Mouse (Mus musculus) heart, embryonic 15.5 days (tissue): ENCODE data around the gene Mmp3. TPM values are rescaled to one million over a fixed set of nuclear protein-coding genes. Genes with fewer than 3 reads are reported as not detected.
"Not testable (repeated sequence)": the region's sequence is repeated elsewhere in the genome, so short reads cannot be mapped to it uniquely, and the experiment has no call there.

Source experiments
- ATAC-seq: fragments of 200-750 bp; cut with Nextera tagmentation; replicated peaks from 2 replicates; pipeline ENCODE4 v1.8.0; 2017; ENCODE audit warnings: low read depth, moderate TSS enrichment; ENCODE audit not compliant: insufficient number of reproducible peaks, insufficient read depth, low FRiP score
- H3K27ac ChIP-seq: fragments of 300-500 bp; sonication (generic); 2 replicates; pipeline ENCODE4 v1.5.1; 2015; ENCODE audit warnings: mild to moderate bottlenecking, inconsistent platforms
- H3K27me3 ChIP-seq: fragments of 300-500 bp; sonication (generic); 2 replicates; pipeline ENCODE4 v1.6.1; 2015; ENCODE audit warnings: inconsistent platforms
- H3K36me3 ChIP-seq: fragments of 300-500 bp; sonication (generic); 2 replicates; pipeline ENCODE4 v1.6.1; 2015; ENCODE audit warnings: mild to moderate bottlenecking, inconsistent platforms
- H3K4me1 ChIP-seq: fragments of 300-500 bp; sonication (generic); replicated peaks from 2 replicates; pipeline ENCODE4 v1.6.1; 2015; ENCODE audit warnings: inconsistent platforms
- H3K4me2 ChIP-seq: fragments of 300-500 bp; sonication (generic); 2 replicates; pipeline ENCODE4 v1.6.1; 2015; ENCODE audit warnings: inconsistent platforms, mild to moderate bottlenecking, moderate library complexity
- H3K4me3 ChIP-seq: fragments of 300-500 bp; sonication (generic); 2 replicates; pipeline ENCODE4 v1.5.1; 2015; ENCODE audit warnings: mild to moderate bottlenecking, inconsistent platforms
- H3K9ac ChIP-seq: fragments of 300-500 bp; sonication (generic); 2 replicates; pipeline ENCODE4 v1.6.1; 2015; ENCODE audit warnings: mild to moderate bottlenecking, inconsistent platforms
- H3K9me3 ChIP-seq: fragments of 300-500 bp; sonication (generic); replicated peaks from 2 replicates; pipeline ENCODE4 v1.6.1; 2016; ENCODE audit warnings: inconsistent platforms
- WGBS: fragments of 180-500 bp; shearing (Covaris S2); methylation state at CpG from one replicate; pipeline ENCODE4 v1.1.7; 2015; ENCODE audit warnings: mixed read lengths; 5-methylcytosine and 5-hydroxymethylcytosine counted together
- polyA plus RNA-seq: library from polyadenylated mRNA; unstranded; fragments of >200 nt; fragmentation: Nextera tagmentation; extraction: Ambion mirVana; gene quantifications from 2 replicates; pipeline ENCODE4 v1.2.1, GENCODE M21; 2015

The Mmp3 gene
- not detected in 2 replicates for polyA plus RNA-seq

- 83% methylated on average over 2 of the region's 2 CpGs for WGBS
Observed at GRCm38 (mm10) chr9:7445522-7445921, at the start of gene Mmp3. Gene Mmp3 (plus strand): TSS chr9:7445822.

GRCm38 (mm10) chr9:7396556-7396955 lies 49.1 kb upstream of the Mmp3 start:
- not testable (repeated sequence) for H3K9me3 ChIP-seq, H3K36me3 ChIP-seq, H3K4me1 ChIP-seq, H3K9ac ChIP-seq, H3K27me3 ChIP-seq, H3K4me2 ChIP-seq, H3K4me3 ChIP-seq, ATAC-seq, H3K27ac ChIP-seq
- WGBS = 76% methylated on average over 8 of the region's 8 CpGs

More at GRCm38 (mm10) chr9:7445522-7445921, at the start of gene Mmp3:
- no peak for ATAC-seq
- Histone ChIP-seq H3K4me2 (no peak within 1 kb of the TSS), H3K27me3 (no peaks in the 10 kb centered on the region), H3K4me3 (no peak within 1 kb of the TSS), H3K9ac (no peak within 1 kb of the TSS), H3K36me3 (no peaks in the 10 kb centered on the region), H3K27ac (no peak within 1 kb of the TSS), H3K4me1 (no peaks in the 10 kb centered on the region), H3K9me3 (no peaks in the 10 kb centered on the region)

DNA sequence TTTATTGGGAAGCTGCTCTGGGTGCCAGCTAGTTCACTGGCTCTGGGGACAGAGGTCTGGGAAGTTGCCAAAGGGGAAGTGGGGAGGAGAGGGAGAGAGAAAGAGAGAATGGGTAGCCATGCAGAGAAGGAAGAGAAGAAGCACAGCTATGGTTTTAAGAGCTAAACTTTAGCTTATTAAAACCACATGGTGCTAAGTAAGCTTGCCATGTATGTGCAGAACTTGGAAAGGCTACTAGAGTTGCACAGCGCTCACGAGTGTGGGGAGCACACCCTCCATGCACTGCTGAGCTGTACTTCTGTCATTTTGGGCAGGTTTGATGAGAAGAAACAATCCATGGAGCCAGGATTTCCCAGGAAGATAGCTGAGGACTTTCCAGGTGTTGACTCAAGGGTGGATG lies 7.7 kb downstream of the Mmp3 start:
- 88% methylated on average over 2 of the region's 2 CpGs for WGBS
- no peak overlapping the region for H3K4me2 ChIP-seq
- no peak overlapping the region for H3K9ac ChIP-seq
- H3K36me3 ChIP-seq = no peaks in the 10 kb centered on the region
- H3K9me3 ChIP-seq = no peaks in the 10 kb centered on the region
- no peak overlapping the region for H3K4me3 ChIP-seq
- no peak for ATAC-seq
- no peaks in the 10 kb centered on the region for H3K27me3 ChIP-seq
- H3K27ac ChIP-seq = no peak overlapping the region
- no peaks in the 10 kb centered on the region for H3K4me1 ChIP-seq

GRCm38 (mm10) chr9:7470262-7470661 lies 24.6 kb downstream of the Mmp3 start:
- Histone ChIP-seq H3K27me3 (no peaks in the 10 kb centered on the region), H3K4me1 (no peaks in the 10 kb centered on the region), H3K9me3 (no peaks in the 10 kb centered on the region), H3K4me2 (no peak overlapping the region), H3K4me3 (no peak overlapping the region), H3K27ac (no peak overlapping the region), H3K36me3 (no peaks in the 10 kb centered on the region), H3K9ac (no peak overlapping the region)
- 90% methylated on average over 1 of the region's 1 CpGs for WGBS
- no peak for ATAC-seq

GRCm38 (mm10) chr9:7483684-7484394 lies 38.2 kb downstream of the Mmp3 start:
- Histone ChIP-seq H3K4me3 (no peak overlapping the region), H3K9me3 (no peaks in the 10 kb centered on the region), H3K36me3 (no peaks in the 10 kb centered on the region), H3K27ac (no peak overlapping the region), H3K4me2 (no peak overlapping the region), H3K4me1 (no peaks in the 10 kb centered on the region), H3K27me3 (no peaks in the 10 kb centered on the region), H3K9ac (no peak overlapping the region)
- no peak for ATAC-seq
- WGBS = 67% methylated on average over 5 of the region's 5 CpGs

DNA sequence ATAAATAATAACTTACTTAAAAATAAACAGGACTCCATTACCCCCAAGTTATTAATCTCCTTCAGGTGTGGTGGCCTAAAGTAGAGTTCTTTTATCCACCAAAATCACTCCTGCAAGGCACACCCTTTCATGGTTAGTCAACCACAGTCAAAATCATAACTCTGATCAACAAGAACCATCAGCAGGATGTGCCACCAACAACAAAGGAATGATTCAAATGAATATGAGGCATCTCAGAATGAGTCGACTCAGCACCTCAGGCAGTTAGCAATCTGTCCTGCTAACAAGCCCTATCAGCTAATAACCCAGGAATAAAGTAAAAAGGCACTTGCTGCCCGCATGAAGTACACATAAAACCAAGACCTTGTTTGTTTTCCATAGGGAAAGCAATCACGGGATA lies 55.5 kb downstream of the Mmp3 start:
- Histone ChIP-seq H3K9ac (no peak overlapping the region), H3K36me3 (no peaks in the 10 kb centered on the region), H3K4me1 (no peaks in the 10 kb centered on the region), H3K27ac (no peak overlapping the region), H3K27me3 (no peaks in the 10 kb centered on the region), H3K4me3 (no peak overlapping the region), H3K9me3 (no peaks in the 10 kb centered on the region), H3K4me2 (no peak overlapping the region)
- 76% methylated on average over 3 of the region's 3 CpGs for WGBS
- no peak for ATAC-seq

DNA sequence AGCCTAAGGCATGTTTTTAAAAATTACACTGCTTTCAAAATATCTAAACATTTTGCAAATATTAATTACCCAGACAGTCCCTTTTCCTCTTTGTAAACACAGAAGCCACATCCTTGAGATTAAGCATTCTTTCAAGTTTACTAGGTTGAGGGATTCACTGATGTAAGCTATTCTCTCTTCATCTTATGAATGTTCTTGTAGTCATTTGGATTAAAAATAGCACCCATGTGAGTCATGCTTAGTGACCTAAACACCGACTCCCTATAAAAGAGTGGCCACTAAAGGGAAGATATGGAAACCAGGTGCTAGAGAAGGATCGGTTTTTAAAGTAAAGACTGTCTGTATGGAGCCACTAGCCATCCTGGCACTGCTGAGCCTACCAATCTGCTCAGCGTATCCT lies 56.4 kb downstream of the Mmp3 start, which contains the start of gene Mmp10:
Gene Mmp10 (plus strand): TSS at position 302 of the 400 bp plus-strand sequence.
- H3K9ac ChIP-seq = no peak within 1 kb of the TSS
- no peak within 1 kb of the TSS for H3K4me3 ChIP-seq
- no peaks in the 10 kb centered on the region for H3K9me3 ChIP-seq
- 76% methylated on average over 3 of the region's 3 CpGs for WGBS
- no peak within 1 kb of the TSS for H3K27ac ChIP-seq
- H3K36me3 ChIP-seq = no peaks in the 10 kb centered on the region
- no peaks in the 10 kb centered on the region for H3K27me3 ChIP-seq
- no peak for ATAC-seq
- H3K4me1 ChIP-seq = no peaks in the 10 kb centered on the region
- no peak within 1 kb of the TSS for H3K4me2 ChIP-seq

Other genes with a start within 250 kb of the Mmp3 start
- gene Mmp13, start 173.3 kb upstream of the Mmp3 start, polyA plus RNA-seq = 0.19 and 0.46 TPM in 2 replicates
- 1.6 and 6.4 TPM in 2 replicates for gene Mmp12, start 101.4 kb upstream of the Mmp3 start, polyA plus RNA-seq
- gene Mmp1b, start 57.8 kb upstream of the Mmp3 start, polyA plus RNA-seq = not detected in 2 replicates
- not detected in 2 replicates for gene Mmp10, start 56.5 kb downstream of the Mmp3 start, polyA plus RNA-seq
- gene Mmp8, start 112.6 kb downstream of the Mmp3 start, polyA plus RNA-seq = 0.77 and 1.2 TPM in 2 replicates
- not detected in 2 replicates for gene Mmp27, start 125.6 kb downstream of the Mmp3 start, polyA plus RNA-seq
- gene Mmp20, start 182.4 kb downstream of the Mmp3 start, polyA plus RNA-seq = not detected in 2 replicates
- not detected in 2 replicates for gene Mmp7, start 246.3 kb downstream of the Mmp3 start, polyA plus RNA-seq